Mouse (Mus musculus) forebrain, embryonic 14.5 days (tissue): ENCODE data around the gene Pla2g6. TPM values are rescaled to one million over a fixed set of nuclear protein-coding genes. Genes with fewer than 3 reads are reported as not detected.

ENCODE experiments used
- ATAC-seq: fragments of 200-750 bp; cut with Nextera tagmentation; 2 replicates; pipeline ENCODE4 v1.8.0; 2017; ENCODE audit warnings: mild to moderate bottlenecking, moderate library complexity
- DNase-seq: peaks from one replicate; pipeline ENCODE4 v3.0.0-alpha.2; 2015; ENCODE audit warnings: low spot score
- H3K27ac ChIP-seq: fragments of 300-500 bp; sonication (generic); 2 replicates; pipeline ENCODE4 v1.5.1; 2014; ENCODE audit warnings: low read depth, mild to moderate bottlenecking, control low read depth, low read length, moderate library complexity
- H3K27me3 ChIP-seq: fragments of 300-500 bp; sonication (generic); replicated peaks from 2 replicates; pipeline ENCODE4 v1.6.1; 2014; ENCODE audit warnings: low read length, control low read depth, mixed read lengths; ENCODE audit not compliant: control insufficient read depth, insufficient read depth
- H3K36me3 ChIP-seq: fragments of 300-500 bp; sonication (generic); 2 replicates; pipeline ENCODE4 v1.6.1; 2014; ENCODE audit warnings: low read length, control low read depth; ENCODE audit not compliant: control insufficient read depth, insufficient read depth
- H3K4me1 ChIP-seq: fragments of 300-500 bp; sonication (generic); 2 replicates; pipeline ENCODE4 v1.6.1; 2014; ENCODE audit warnings: antibody characterized with exemption, low read length, control low read depth; ENCODE audit not compliant: control insufficient read depth, insufficient read depth
- H3K4me2 ChIP-seq: fragments of 300-500 bp; sonication (generic); 2 replicates; pipeline ENCODE4 v1.6.1; 2014; ENCODE audit warnings: mild to moderate bottlenecking, control low read depth, low read length
- H3K4me3 ChIP-seq: fragments of 300-500 bp; sonication (generic); 2 replicates; pipeline ENCODE4 v1.5.1; 2014; ENCODE audit warnings: low read depth, low read length, control low read depth
- H3K9ac ChIP-seq: fragments of 300-500 bp; sonication (generic); 2 replicates; pipeline ENCODE4 v1.6.1; 2014; ENCODE audit warnings: mild to moderate bottlenecking, low read length, control low read depth, moderate library complexity
- H3K9me3 ChIP-seq: fragments of 300-500 bp; sonication (generic); replicated peaks from 2 replicates; pipeline ENCODE4 v1.6.1; 2016; ENCODE audit warnings: low read length, control low read depth, mixed read lengths; ENCODE audit not compliant: control insufficient read depth
- WGBS: fragments of 180-500 bp; shearing (Covaris S2); extraction: QIAGEN DNeasy Blood & Tissue Kit; methylation state at CpG from one replicate; pipeline ENCODE4 v1.1.7; 2014; 5-methylcytosine and 5-hydroxymethylcytosine counted together
- polyA plus RNA-seq: library from polyadenylated mRNA; unstranded; fragments of >200 nt; fragmentation: Nextera tagmentation; extraction: Ambion mirVana; gene quantifications from 2 replicates; pipeline ENCODE4 v1.2.1, GENCODE M21; 2014

Gene Pla2g6
- polyA plus RNA-seq, 1 experiment from 2014 or later = 14.0 TPM

GRCm38 (mm10) chr15:79346051-79346793 is 18.0 kb upstream of the Pla2g6 start, which contains the start of gene Maff:
Gene Maff (plus strand): TSS chr15:79346621.
- peak within 1 kb of the TSS; percentile 95 for H3K4me2 ChIP-seq
- H3K27me3 ChIP-seq = 0 out of 2 replicates have a peak, but pooled peaks cover 7% of the 10 kb centered on the region
- no peaks in the 10 kb centered on the region for H3K9me3 ChIP-seq
- 52% methylated on average over 8 of the region's 8 CpGs for WGBS
- ATAC-seq (no peak), DNase-seq (no peak)
- H3K4me3 ChIP-seq = peak within 1 kb of the TSS; percentile 82
- H3K36me3 ChIP-seq = no peaks in the 10 kb centered on the region
- peak within 1 kb of the TSS; percentile 78 for H3K27ac ChIP-seq
- peak within 1 kb of the TSS; percentile 71 for H3K9ac ChIP-seq
- no peaks in the 10 kb centered on the region for H3K4me1 ChIP-seq

- Histone ChIP-seq H3K4me1 (no peaks in the 10 kb centered on the region), H3K9ac (no peak overlapping the region), H3K27me3 (0 out of 2 replicates have a peak, but pooled peaks cover 2% of the 10 kb centered on the region), H3K9me3 (no peaks in the 10 kb centered on the region), H3K36me3 (no peaks in the 10 kb centered on the region), H3K27ac (no peak overlapping the region), H3K4me3 (no peak overlapping the region), H3K4me2 (no peak overlapping the region)
- ATAC-seq = no peak
- no peak for DNase-seq
- WGBS = 80% methylated on average over 4 of the region's 4 CpGs
Observed at GRCm38 (mm10) chr15:79344627-79345026, 16.4 kb upstream of the Pla2g6 start.

- Histone ChIP-seq H3K4me1 (no peaks in the 10 kb centered on the region), H3K27ac (no peak overlapping the region), H3K4me2 (no peak overlapping the region), H3K9ac (no peak overlapping the region), H3K4me3 (no peak overlapping the region), H3K27me3 (0 out of 2 replicates have a peak, but pooled peaks cover 2% of the 10 kb centered on the region), H3K36me3 (no peaks in the 10 kb centered on the region), H3K9me3 (no peaks in the 10 kb centered on the region)
- DNase-seq (no peak), ATAC-seq (no peak)
- WGBS = 72% methylated on average over 6 of the region's 6 CpGs
Observed at GRCm38 (mm10) chr15:79342641-79343337, 14.6 kb upstream of the Pla2g6 start.

GRCm38 (mm10) chr15:79338978-79339377 is 10.8 kb upstream of the Pla2g6 start:
- no peaks in the 10 kb centered on the region for H3K36me3 ChIP-seq
- H3K27me3 ChIP-seq = 0 out of 2 replicates have a peak, but pooled peaks cover 2% of the 10 kb centered on the region
- H3K4me3 ChIP-seq = no peak overlapping the region
- H3K9ac ChIP-seq = no peak overlapping the region
- ATAC-seq = no peak
- H3K4me1 ChIP-seq = no peaks in the 10 kb centered on the region
- H3K4me2 ChIP-seq = no peak overlapping the region
- no peak for DNase-seq
- WGBS = 74% methylated on average over 5 of the region's 5 CpGs
- no peaks in the 10 kb centered on the region for H3K9me3 ChIP-seq
- H3K27ac ChIP-seq = no peak overlapping the region

GRCm38 (mm10) chr15:79335061-79335655 is 7.0 kb upstream of the Pla2g6 start:
- ATAC-seq = no peak
- H3K36me3 ChIP-seq = no peaks in the 10 kb centered on the region
- no peak overlapping the region for H3K4me3 ChIP-seq
- no peak overlapping the region for H3K9ac ChIP-seq
- no peaks in the 10 kb centered on the region for H3K9me3 ChIP-seq
- no peaks in the 10 kb centered on the region for H3K27me3 ChIP-seq
- H3K27ac ChIP-seq = no peak overlapping the region
- no peak for DNase-seq
- no peak overlapping the region for H3K4me2 ChIP-seq
- no peaks in the 10 kb centered on the region for H3K4me1 ChIP-seq
- 52% methylated on average over 7 of the region's 7 CpGs for WGBS

GRCm38 (mm10) chr15:79333409-79333808 is 5.2 kb upstream of the Pla2g6 start:
- Histone ChIP-seq H3K36me3 (no peaks in the 10 kb centered on the region), H3K4me1 (no peaks in the 10 kb centered on the region), H3K9ac (no peak overlapping the region), H3K27ac (no peak overlapping the region), H3K4me2 (no peak overlapping the region), H3K9me3 (no peaks in the 10 kb centered on the region), H3K27me3 (no peaks in the 10 kb centered on the region), H3K4me3 (no peak overlapping the region)
- DNase-seq (no peak), ATAC-seq (no peak)
- 79% methylated on average over 4 of the region's 4 CpGs for WGBS

GRCm38 (mm10) chr15:79330521-79330920 is 2.3 kb upstream of the Pla2g6 start:
- H3K9ac ChIP-seq = no peak overlapping the region
- H3K4me2 ChIP-seq = no peak overlapping the region
- H3K4me1 ChIP-seq = peaks cover 6% of the 10 kb centered on the region; the same call in 1 of the 2 replicates
- H3K9me3 ChIP-seq = no peaks in the 10 kb centered on the region
- DNase-seq = no peak
- ATAC-seq = no peak
- no peaks in the 10 kb centered on the region for H3K27me3 ChIP-seq
- WGBS = 71% methylated on average over 4 of the region's 4 CpGs
- H3K27ac ChIP-seq = no peak overlapping the region
- H3K36me3 ChIP-seq = no peaks in the 10 kb centered on the region
- H3K4me3 ChIP-seq = no peak overlapping the region

- no peak for DNase-seq
- ATAC-seq = no peak
- peaks cover 6% of the 10 kb centered on the region; the same call in 1 of the 2 replicates for H3K4me1 ChIP-seq
- H3K4me2 ChIP-seq = no peak overlapping the region
- no peaks in the 10 kb centered on the region for H3K36me3 ChIP-seq
- H3K27me3 ChIP-seq = no peaks in the 10 kb centered on the region
- no peak overlapping the region for H3K4me3 ChIP-seq
- WGBS = 85% methylated on average over 6 of the region's 6 CpGs
- no peaks in the 10 kb centered on the region for H3K9me3 ChIP-seq
- no peak overlapping the region for H3K27ac ChIP-seq
- H3K9ac ChIP-seq = no peak overlapping the region
Observed at GRCm38 (mm10) chr15:79329979-79330363, 1.8 kb upstream of the Pla2g6 start.
